Mouse (Mus musculus): Measurements from ENCODE around the gene Egfl6. TPM values are rescaled to one million over a fixed set of nuclear protein-coding genes. Genes with fewer than 3 reads are reported as not detected.

The Egfl6 gene
- polyA plus RNA-seq, 1 experiment from 2014 or later, result 9.2 TPM

DNA sequence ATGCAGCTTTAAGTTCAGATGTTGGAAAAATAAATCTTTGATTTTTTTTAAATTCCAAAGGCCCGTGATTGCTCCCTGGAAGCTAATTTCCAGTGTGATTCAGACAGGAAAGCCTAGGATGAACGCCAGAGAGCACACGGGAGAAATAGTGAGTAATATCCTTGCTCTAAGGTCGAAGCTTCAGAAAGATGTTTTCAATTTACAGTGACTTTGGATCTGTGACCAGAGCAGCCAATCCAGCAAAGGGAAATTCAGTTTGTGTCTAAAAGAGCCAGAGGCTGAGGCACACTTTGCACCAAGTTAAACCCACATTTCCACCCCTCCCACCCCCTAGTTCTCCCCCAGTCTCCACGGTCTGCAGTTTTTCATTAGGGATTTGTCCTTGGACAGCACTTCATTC, 20.6 kb downstream of the Egfl6 start:
- Histone ChIP-seq H3K36me3 (no peaks in the 10 kb centered on the region), H3K27ac (replicated peaks) (no peak overlapping the region), H3K9me3 (no peaks in the 10 kb centered on the region), H3K4me1 (no peaks in the 10 kb centered on the region), H3K4me2 (replicated peaks) (no peak overlapping the region), H3K4me3 (no peak overlapping the region), H3K27me3 (no peaks in the 10 kb centered on the region; the same call in 1 of the 2 replicates), H3K9ac (replicated peaks) (no peak overlapping the region)
- no peak for ATAC-seq (ENCODE audit: low FRiP score, low read depth)
- WGBS, result 85% methylated on average over 5 of the region's 5 CpGs

DNA sequence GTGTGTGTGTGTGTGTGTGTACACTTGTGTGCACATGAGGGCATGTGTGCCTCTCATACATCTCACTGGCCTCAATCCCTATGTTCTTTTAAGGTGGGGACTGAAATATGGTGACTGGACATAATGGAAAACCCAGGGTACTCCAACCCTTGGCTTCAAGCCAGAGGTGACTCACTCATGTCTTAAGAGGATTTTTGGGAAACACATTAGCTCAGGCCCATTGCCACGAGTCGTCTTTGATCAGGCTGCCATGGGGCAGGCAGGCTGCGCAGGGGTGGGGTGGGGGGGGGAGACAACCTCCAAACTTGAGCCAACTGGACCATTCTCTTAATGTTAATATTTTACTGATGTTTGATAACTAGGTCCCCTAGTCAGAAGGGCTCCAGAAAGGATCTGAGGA, 26.2 kb downstream of the Egfl6 start:
- Histone ChIP-seq H3K4me1 (no peaks in the 10 kb centered on the region), H3K36me3 (no peaks in the 10 kb centered on the region), H3K27me3 (peaks cover 15% of the 10 kb centered on the region; the same call in 1 of the 2 replicates), H3K27ac (replicated peaks) (no peak overlapping the region), H3K9ac (replicated peaks) (no peak overlapping the region), H3K4me2 (replicated peaks) (no peak overlapping the region), H3K4me3 (no peak overlapping the region), H3K9me3 (no peaks in the 10 kb centered on the region)
- ATAC-seq (ENCODE audit: low FRiP score, low read depth), result no peak
- 89% methylated on average over 3 of the region's 3 CpGs for WGBS

DNA sequence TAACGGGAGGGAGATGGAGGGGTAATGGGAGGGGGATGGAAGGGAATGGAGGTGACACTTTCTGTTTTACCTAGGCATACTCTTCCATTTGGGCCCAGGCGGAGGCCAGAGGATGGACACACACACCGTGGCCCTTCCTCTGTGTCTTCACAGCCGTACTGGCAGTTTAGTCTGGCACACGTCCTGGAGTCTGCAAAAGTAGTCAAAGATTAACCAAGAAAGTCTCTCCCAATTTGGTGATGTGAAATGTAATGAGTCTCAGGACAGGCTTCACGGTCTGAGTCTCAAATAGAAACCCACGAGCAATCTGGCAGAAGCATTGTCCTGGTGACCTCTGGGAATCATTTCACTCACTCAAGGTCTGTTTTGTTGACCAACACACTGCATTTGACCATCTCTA, 33.2 kb downstream of the Egfl6 start:
- H3K9me3 ChIP-seq, result no peaks in the 10 kb centered on the region
- WGBS, result 86% methylated on average over 7 of the region's 7 CpGs
- H3K27ac ChIP-seq (replicated peaks), result no peak overlapping the region
- H3K4me1 ChIP-seq, result no peaks in the 10 kb centered on the region
- no peak for ATAC-seq (ENCODE audit: low FRiP score, low read depth)
- H3K9ac ChIP-seq (replicated peaks), result no peak overlapping the region
- no peaks in the 10 kb centered on the region for H3K36me3 ChIP-seq
- H3K4me2 ChIP-seq (replicated peaks), result no peak overlapping the region
- H3K4me3 ChIP-seq, result no peak overlapping the region
- H3K27me3 ChIP-seq, result peaks cover 14% of the 10 kb centered on the region

DNA sequence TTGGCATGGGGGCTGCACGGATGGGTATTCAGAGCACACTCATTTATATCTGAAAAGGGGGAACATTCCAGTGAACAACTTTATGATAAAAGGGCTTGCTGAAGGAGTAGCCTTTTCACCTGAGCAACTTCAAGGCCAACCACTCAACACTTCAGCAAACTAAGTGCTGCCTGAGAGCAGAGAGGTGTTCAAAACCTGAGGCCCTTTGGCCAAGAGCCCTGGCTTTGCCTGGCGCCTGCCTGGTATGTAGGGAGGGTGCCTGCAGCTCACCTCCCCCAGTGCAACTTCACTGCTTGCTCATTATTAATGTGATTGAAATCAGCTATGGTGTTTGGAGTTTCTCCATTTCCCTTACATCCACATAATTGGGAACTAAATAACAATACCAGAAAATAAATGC, 39.0 kb downstream of the Egfl6 start:
- no peak for ATAC-seq (ENCODE audit: low FRiP score, low read depth)
- peaks cover 17% of the 10 kb centered on the region; the same call in 1 of the 2 replicates for H3K27me3 ChIP-seq

DNA sequence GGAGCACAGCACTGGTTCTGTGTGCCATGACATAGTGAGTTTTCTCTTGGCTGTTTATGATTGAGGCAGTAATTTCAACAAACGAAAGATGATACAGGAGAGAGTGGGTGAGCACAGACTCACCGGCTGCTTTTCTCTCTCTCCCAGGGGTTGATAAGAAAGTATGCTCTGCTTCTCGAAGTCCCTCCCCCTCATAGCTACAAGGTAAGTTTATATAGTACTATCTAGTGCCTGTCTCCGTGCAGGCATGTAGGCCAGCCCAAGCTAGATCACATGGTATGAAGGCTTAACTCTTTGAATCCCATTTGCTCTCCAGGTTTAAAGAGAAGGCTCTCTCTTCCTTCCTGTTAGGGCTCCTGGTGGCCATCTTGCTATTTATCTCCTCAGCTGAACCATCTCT, 50.4 kb downstream of the Egfl6 start:
- WGBS, result 78% methylated on average over 4 of the region's 4 CpGs
- Histone ChIP-seq H3K4me1 (no peaks in the 10 kb centered on the region), H3K4me2 (replicated peaks) (no peak overlapping the region), H3K9ac (replicated peaks) (no peak overlapping the region), H3K27me3 (peaks cover 27% of the 10 kb centered on the region), H3K36me3 (no peaks in the 10 kb centered on the region), H3K27ac (replicated peaks) (no peak overlapping the region), H3K4me3 (no peak overlapping the region), H3K9me3 (no peaks in the 10 kb centered on the region)
- no peak for ATAC-seq (ENCODE audit: low FRiP score, low read depth)

More for the DNA sequence above, 39.0 kb downstream of the Egfl6 start:
- 89% methylated on average over 2 of the region's 2 CpGs for WGBS
- Histone ChIP-seq H3K9me3 (no peaks in the 10 kb centered on the region), H3K27ac (replicated peaks) (no peak overlapping the region), H3K36me3 (no peaks in the 10 kb centered on the region), H3K4me2 (replicated peaks) (no peak overlapping the region), H3K9ac (replicated peaks) (no peak overlapping the region), H3K4me3 (no peak overlapping the region), H3K4me1 (no peaks in the 10 kb centered on the region)

DNA sequence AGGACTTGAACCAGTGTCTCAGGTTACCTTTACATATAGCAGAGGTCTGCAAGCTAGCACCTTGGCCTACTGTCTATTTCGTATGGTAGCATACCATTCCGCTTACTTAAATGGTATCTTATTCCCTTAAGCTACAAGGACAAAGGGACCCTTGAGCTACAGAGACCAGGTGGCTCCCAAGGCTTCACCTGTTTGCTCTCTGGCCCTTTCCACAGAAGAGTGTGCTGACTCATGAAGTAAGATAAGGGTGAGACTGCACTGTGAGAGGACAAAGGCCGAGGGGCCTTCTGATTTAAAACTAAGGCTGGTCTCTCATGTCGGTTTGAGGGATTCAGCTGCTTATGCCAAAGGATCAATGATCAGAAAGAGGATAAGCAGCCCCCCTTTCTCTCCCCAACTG, 52.1 kb downstream of the Egfl6 start:
- Histone ChIP-seq H3K4me3 (no peak overlapping the region), H3K36me3 (no peaks in the 10 kb centered on the region), H3K4me2 (replicated peaks) (no peak overlapping the region), H3K4me1 (no peaks in the 10 kb centered on the region), H3K27ac (replicated peaks) (no peak overlapping the region), H3K27me3 (peaks cover 29% of the 10 kb centered on the region), H3K9ac (replicated peaks) (no peak overlapping the region), H3K9me3 (no peaks in the 10 kb centered on the region)
- WGBS, result 82% methylated on average over 4 of the region's 4 CpGs
- no peak for ATAC-seq (ENCODE audit: low FRiP score, low read depth)

DNA sequence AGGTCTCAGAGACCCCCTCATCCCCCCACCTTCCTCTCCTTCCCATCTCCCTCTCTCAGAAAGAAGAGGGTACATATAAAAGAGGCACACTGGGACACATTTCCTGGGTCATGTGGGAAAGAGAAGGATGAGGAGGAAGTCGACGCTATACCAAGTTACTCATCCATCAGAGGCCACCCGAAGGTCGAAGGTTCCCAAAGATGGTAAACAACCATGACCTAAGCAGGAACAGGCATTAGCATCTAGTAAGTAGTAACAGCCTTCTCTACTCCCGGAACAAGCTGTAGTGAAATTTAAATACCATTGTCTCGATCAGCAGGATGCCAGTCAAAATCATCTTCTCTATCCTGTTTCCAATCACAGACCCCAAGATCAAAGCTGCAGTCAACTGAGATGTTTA, 53.8 kb downstream of the Egfl6 start:
- no peak for ATAC-seq (ENCODE audit: low FRiP score, low read depth)
- peaks cover 31% of the 10 kb centered on the region for H3K27me3 ChIP-seq
- H3K4me2 ChIP-seq (replicated peaks), result no peak overlapping the region
- 31% methylated on average over 6 of the region's 6 CpGs for WGBS
- no peak overlapping the region for H3K4me3 ChIP-seq
- H3K36me3 ChIP-seq, result no peaks in the 10 kb centered on the region
- H3K4me1 ChIP-seq, result no peaks in the 10 kb centered on the region
- H3K9me3 ChIP-seq, result no peaks in the 10 kb centered on the region
- H3K9ac ChIP-seq (replicated peaks), result no peak overlapping the region
- H3K27ac ChIP-seq (replicated peaks), result no peak overlapping the region

DNA sequence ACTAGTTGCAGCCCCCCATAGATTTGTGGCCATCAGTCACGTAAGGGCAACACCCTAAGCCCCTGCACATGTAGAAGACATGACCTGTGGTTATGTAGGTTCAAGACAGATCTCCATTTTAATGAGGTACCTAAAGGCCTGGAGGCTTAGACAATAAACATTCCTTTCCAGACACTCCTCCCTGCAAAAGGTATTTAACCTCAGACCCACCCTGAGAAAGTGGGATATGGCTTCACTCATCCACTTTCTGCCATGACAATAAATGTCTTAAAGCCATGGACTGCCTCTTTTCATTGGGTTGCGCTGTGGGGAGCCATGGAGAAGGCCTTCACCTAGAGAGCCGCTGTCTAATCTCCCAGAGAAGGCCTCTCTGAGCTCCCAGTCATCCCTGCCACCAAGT, 57.4 kb downstream of the Egfl6 start:
- Histone ChIP-seq H3K9me3 (no peaks in the 10 kb centered on the region), H3K4me3 (no peak overlapping the region), H3K4me1 (no peaks in the 10 kb centered on the region), H3K27ac (replicated peaks) (no peak overlapping the region), H3K27me3 (peaks cover 23% of the 10 kb centered on the region; the same call in 1 of the 2 replicates), H3K4me2 (replicated peaks) (no peak overlapping the region), H3K36me3 (no peaks in the 10 kb centered on the region), H3K9ac (replicated peaks) (no peak overlapping the region)
- no peak for ATAC-seq (ENCODE audit: low FRiP score, low read depth)
- WGBS, result 81% methylated on average over 3 of the region's 3 CpGs

DNA sequence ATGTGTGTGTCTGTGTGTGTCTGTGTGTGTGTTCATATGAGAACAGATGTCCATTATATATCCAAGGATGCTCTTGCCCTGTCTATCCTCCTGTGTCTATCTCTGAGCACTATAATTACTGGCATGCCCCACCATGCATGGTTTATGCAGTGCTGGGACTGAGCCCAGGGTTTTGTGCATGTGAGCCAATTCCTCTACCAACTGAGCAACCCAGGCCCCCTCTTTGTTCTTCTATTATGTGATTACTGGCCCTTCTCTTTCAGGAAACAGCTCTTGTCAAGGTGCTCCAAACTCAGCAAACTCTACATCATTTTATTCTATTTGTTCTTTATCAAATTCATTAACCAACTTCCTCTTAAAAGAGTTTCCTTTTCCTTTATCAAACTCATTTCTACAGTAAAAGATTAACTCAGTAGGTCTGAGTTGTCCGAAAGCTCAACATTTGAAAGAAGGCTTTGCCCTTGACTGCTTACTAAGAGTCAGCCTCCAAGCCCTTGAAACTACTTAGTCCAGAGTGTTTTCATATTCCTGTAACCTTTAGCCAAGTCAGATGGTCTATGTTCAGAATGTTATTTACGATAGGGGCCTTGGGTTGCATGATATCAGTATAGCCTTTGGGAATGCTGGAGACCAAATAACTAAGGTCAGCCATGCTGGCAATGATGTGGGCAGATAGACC, 59.7 kb downstream of the Egfl6 start:
- Histone ChIP-seq H3K9me3 (no peaks in the 10 kb centered on the region), H3K36me3 (no peaks in the 10 kb centered on the region), H3K4me3 (no peak overlapping the region), H3K4me2 (replicated peaks) (no peak overlapping the region), H3K9ac (replicated peaks) (no peak overlapping the region), H3K27me3 (peaks cover 17% of the 10 kb centered on the region; the same call in 1 of the 2 replicates), H3K27ac (replicated peaks) (no peak overlapping the region), H3K4me1 (no peaks in the 10 kb centered on the region)
- no peak for ATAC-seq (ENCODE audit: low FRiP score, low read depth)
- WGBS, result 89% methylated on average over 2 of the region's 2 CpGs

DNA sequence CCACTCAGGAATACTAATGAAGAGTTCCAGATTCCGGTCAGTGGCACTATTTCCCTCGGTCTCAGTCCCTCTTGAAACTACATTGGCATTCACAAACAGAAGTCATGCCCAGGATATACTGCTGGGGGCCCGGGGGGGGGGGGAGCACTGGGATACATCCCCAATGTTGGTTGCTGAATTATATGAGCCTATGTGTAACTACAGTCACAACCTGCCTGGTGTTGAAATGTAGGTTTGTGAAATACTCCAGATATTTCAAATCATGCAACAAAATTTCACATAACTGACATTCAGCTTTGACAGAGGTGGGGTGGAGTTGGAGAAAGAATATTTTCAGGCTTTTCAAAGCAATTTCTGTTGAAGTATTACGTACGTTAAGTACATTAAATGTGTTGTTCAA, 64.7 kb downstream of the Egfl6 start:
- 82% methylated on average over 5 of the region's 5 CpGs for WGBS

DNA sequence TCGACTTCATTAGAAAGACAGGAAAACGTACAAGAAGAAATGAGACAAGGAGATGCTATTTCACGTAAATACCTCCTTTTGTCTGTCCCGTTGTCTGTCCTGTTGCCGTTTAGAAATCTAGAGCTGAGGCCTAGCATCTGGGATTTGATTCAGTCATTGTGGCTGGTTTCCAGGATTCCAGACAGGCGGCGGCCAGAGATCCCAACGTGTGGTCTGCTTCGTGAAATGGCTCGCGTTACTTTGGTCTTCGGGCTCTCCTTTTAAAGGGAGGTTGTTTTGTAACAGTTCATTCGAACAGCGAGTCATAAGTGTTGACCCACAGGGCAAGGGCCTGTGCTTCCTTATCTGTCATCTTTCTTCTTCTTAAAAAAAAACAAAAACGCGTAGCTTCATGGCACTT, 67.2 kb downstream of the Egfl6 start, which contains the start of gene Tceanc:
TSS of gene Tceanc (minus strand) at position 223 of the 400 bp plus-strand sequence.
- ATAC-seq (ENCODE audit: low FRiP score, low read depth), result no peak
- Histone ChIP-seq H3K36me3 (no peaks in the 10 kb centered on the region), H3K4me1 (no peaks in the 10 kb centered on the region), H3K9ac (replicated peaks) (no peak within 1 kb of the TSS), H3K4me3 (no peak within 1 kb of the TSS), H3K27me3 (peaks cover 36% of the 10 kb centered on the region), H3K4me2 (replicated peaks) (no peak within 1 kb of the TSS), H3K27ac (replicated peaks) (no peak within 1 kb of the TSS), H3K9me3 (no peaks in the 10 kb centered on the region)
- 80% methylated on average over 16 of the region's 16 CpGs for WGBS

More for the DNA sequence above, 64.7 kb downstream of the Egfl6 start:
- Histone ChIP-seq H3K9ac (replicated peaks) (no peak overlapping the region), H3K4me2 (replicated peaks) (no peak overlapping the region), H3K4me1 (no peaks in the 10 kb centered on the region), H3K4me3 (no peak overlapping the region), H3K27ac (replicated peaks) (no peak overlapping the region), H3K9me3 (no peaks in the 10 kb centered on the region), H3K36me3 (no peaks in the 10 kb centered on the region), H3K27me3 (peaks cover 33% of the 10 kb centered on the region)
- ATAC-seq (ENCODE audit: low FRiP score, low read depth), result no peak

DNA sequence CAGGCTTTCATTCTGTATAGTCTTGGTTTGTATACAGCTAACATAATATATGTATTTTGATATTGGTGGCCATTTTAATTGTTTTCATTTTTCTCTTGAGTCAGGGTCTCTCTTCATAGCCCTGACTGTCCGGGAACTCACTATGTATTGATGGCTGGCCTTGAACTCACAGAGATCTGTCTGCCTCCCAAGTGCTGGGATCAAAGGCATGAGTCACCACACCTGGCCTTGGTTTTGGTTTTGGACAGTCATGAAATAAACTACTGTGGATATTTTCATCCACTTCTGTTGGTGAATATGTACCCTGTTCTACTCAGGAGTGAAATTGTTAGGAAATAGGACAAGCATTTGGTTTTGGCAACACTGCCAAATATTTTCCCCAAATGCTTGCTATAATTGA, 68.9 kb downstream of the Egfl6 start:
- H3K36me3 ChIP-seq, result no peaks in the 10 kb centered on the region
- ATAC-seq (ENCODE audit: low FRiP score, low read depth), result no peak
- H3K4me3 ChIP-seq, result no peak overlapping the region
- H3K27me3 ChIP-seq, result peaks cover 36% of the 10 kb centered on the region
- H3K4me2 ChIP-seq (replicated peaks), result no peak overlapping the region
- WGBS, result 88% methylated on average over 1 of the region's 1 CpGs
- H3K9me3 ChIP-seq, result no peaks in the 10 kb centered on the region
- no peak overlapping the region for H3K27ac ChIP-seq (replicated peaks)
- no peak overlapping the region for H3K9ac ChIP-seq (replicated peaks)
- no peaks in the 10 kb centered on the region for H3K4me1 ChIP-seq

DNA sequence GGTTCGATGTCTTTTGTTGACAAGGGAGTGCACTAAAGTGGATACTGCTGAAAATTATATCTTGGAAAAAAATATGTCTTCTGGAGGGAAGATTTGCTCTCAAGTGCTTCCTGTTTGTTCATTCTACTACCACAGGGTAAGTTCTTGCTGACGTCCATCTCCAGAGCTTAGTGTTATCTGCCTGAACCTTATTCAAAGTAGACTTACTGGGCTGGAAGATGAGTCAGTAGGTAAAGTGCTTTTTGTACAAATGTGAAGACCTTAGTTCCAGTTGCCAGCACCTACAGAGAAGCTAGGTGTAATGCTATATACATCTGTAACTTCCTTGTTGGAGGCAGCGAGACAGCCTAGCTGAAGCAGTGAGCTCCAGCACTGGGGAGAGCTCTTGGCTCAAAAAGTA, 69.6 kb downstream of the Egfl6 start:
- no peaks in the 10 kb centered on the region for H3K36me3 ChIP-seq

More for the DNA sequence above, 69.6 kb downstream of the Egfl6 start:
- H3K27ac ChIP-seq (replicated peaks), result no peak overlapping the region
- no peaks in the 10 kb centered on the region for H3K4me1 ChIP-seq
- no peaks in the 10 kb centered on the region for H3K9me3 ChIP-seq
- no peak for ATAC-seq (ENCODE audit: low FRiP score, low read depth)
- H3K9ac ChIP-seq (replicated peaks), result no peak overlapping the region
- peaks cover 36% of the 10 kb centered on the region for H3K27me3 ChIP-seq
- no peak overlapping the region for H3K4me3 ChIP-seq
- H3K4me2 ChIP-seq (replicated peaks), result no peak overlapping the region
- WGBS, result 81% methylated on average over 3 of the region's 3 CpGs
